In the genomic region with DNA sequence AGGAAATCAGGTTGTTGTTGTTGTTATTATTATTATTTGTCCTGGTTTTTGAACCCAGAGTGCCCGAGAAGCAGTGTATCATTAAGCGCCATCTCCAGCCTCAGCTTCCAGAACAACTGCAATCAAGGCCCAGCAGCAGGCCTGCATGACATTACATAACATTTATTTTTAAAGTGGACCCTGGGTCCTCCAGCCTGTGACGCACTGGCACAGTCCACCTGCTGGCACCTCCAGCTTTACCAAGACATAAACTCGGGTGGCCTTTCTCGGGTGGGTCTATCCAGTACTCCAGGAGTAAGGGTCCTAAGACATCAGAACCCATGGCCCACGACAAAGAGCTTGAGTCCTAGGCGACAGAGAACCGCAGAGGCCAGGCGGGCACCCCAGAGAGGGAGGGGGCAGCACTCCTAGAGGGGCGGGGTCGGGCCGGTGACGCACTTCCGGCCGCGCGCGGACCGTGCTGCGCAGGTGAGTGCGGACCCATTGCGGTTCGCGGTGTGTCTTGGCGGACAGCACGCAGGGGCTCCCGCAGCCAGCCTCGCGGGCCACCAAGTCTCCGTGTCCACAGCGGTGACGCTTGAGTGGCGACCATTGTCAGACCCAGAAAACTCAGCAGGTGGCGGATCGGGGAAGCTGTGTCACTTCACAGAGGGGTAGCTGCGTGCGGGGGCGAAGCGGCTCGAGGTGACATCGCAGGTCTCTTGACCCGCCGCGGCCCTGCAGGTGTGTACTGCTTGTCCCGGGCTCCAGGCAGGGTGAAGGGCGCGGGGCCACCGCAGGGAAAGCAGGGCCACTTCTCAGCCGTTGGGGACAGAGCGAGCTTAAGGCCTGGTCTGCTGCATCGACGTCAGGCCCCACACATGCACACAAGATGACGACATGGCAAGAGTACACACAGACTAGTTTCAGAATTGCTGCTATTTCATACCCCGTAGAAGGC, we compare ENCODE assay signal across 8 mouse cellular contexts. TPM values are rescaled to one million over a fixed set of nuclear protein-coding genes. Genes with fewer than 3 reads are reported as not detected.
DNase-seq lines count a peak whose midpoint lies in the region; ATAC-seq and TF ChIP-seq lines count a peak whose summit lies in the region.

A gene (plus strand): TSS at position 465 of the 940 bp plus-strand sequence.

- ATAC-seq in embryonic facial prominence, embryonic 12.5 days (ENCODE audit: insufficient number of reproducible peaks, insufficient read depth, low FRiP score, low TSS enrichment): peak; percentile 92
- ATAC-seq in heart, embryonic 11.5 days (replicated peaks; ENCODE audit: insufficient number of reproducible peaks, low FRiP score, low TSS enrichment): peak; percentile 80; the same call in 1 of the 2 replicates
- peak; percentile 89 for ATAC-seq in kidney, embryonic 14.5 days (ENCODE audit: low FRiP score, low TSS enrichment)
- ATAC-seq in limb, embryonic 15.5 days (ENCODE audit: insufficient number of reproducible peaks, low FRiP score, low TSS enrichment, low read depth): peak; percentile 74; the same call in 1 of the 2 replicates
- ATAC-seq in midbrain, embryonic 16.5 days: peak; percentile 97
- peak; percentile 93 for ATAC-seq in stomach, embryonic 14.5 days (ENCODE audit: insufficient number of reproducible peaks, insufficient read depth, low FRiP score, low read depth)

- no peak for TF ChIP-seq CTCF in thymus, adult 2 months (IDR thresholded peaks at IDR 0.05; ENCODE audit: borderline replicate concordance, control insufficient read depth, extremely low read depth, insufficient read depth, low read length, poor library complexity)

- no peaks in the 10 kb centered on the region for H3K36me3 ChIP-seq in thymus, adult 2 months (ENCODE audit: control insufficient read depth, insufficient read depth, low read length)
- H3K36me3 ChIP-seq in embryonic facial prominence, embryonic 12.5 days: peaks cover 7% of the 10 kb centered on the region; the same call in 1 of the 2 replicates
- H3K36me3 ChIP-seq in heart, embryonic 11.5 days (ENCODE audit: control insufficient read depth, insufficient read depth, low read length): no peaks in the 10 kb centered on the region
- H3K36me3 ChIP-seq in kidney, embryonic 14.5 days (ENCODE audit: control insufficient read depth, insufficient read depth, low read length): no peaks in the 10 kb centered on the region; the same call in 1 of the 2 replicates
- peaks cover 18% of the 10 kb centered on the region for H3K36me3 ChIP-seq in limb, embryonic 15.5 days
- H3K36me3 ChIP-seq in midbrain, embryonic 16.5 days (ENCODE audit: control insufficient read depth, insufficient read depth, low read length): peaks cover 6% of the 10 kb centered on the region; the same call in 1 of the 2 replicates
- H3K36me3 ChIP-seq in stomach, embryonic 14.5 days (ENCODE audit: control insufficient read depth, insufficient read depth, low read length): no peaks in the 10 kb centered on the region

- peak within 1 kb of the TSS; percentile 85 for H3K4me2 ChIP-seq in embryonic facial prominence, embryonic 12.5 days (replicated peaks)
- peak within 1 kb of the TSS; percentile 90 for H3K4me2 ChIP-seq in heart, embryonic 11.5 days
- H3K4me2 ChIP-seq in kidney, embryonic 14.5 days (replicated peaks; ENCODE audit: low read depth, low read length): peak within 1 kb of the TSS; percentile 90
- H3K4me2 ChIP-seq in limb, embryonic 15.5 days: peak within 1 kb of the TSS; percentile 90
- H3K4me2 ChIP-seq in midbrain, embryonic 16.5 days (ENCODE audit: low read length): peak within 1 kb of the TSS; percentile 88
- H3K4me2 ChIP-seq in stomach, embryonic 14.5 days (replicated peaks; ENCODE audit: low read depth, low read length): peak within 1 kb of the TSS; percentile 92

- peak; percentile 19; the same call in 1 of the 2 replicates for TF ChIP-seq POLR2A in thymus, adult 2 months (IDR thresholded peaks at IDR 0.05; ENCODE audit: control insufficient read depth, extremely low read depth, insufficient read depth, low read length, poor library complexity)

- H3K4me3 ChIP-seq in thymus, adult 2 months (ENCODE audit: control insufficient read depth, insufficient read depth, low read length): peak within 1 kb of the TSS; percentile 51
- peak within 1 kb of the TSS; percentile 78 for H3K4me3 ChIP-seq in embryonic facial prominence, embryonic 12.5 days
- H3K4me3 ChIP-seq in heart, embryonic 11.5 days (ENCODE audit: low read depth, low read length): peak within 1 kb of the TSS; percentile 76
- H3K4me3 ChIP-seq in kidney, embryonic 14.5 days (ENCODE audit: low read length): peak within 1 kb of the TSS; percentile 67
- H3K4me3 ChIP-seq in limb, embryonic 15.5 days: peak within 1 kb of the TSS; percentile 69
- peak within 1 kb of the TSS; percentile 56 for H3K4me3 ChIP-seq in midbrain, embryonic 16.5 days (ENCODE audit: low read depth, low read length)
- peak within 1 kb of the TSS; percentile 60 for H3K4me3 ChIP-seq in stomach, embryonic 14.5 days (ENCODE audit: low read depth, low read length)

- DNase-seq in thymus, adult 2 months: peak; percentile 40
- DNase-seq in thymus, adult 18-20 months: no peak

- peaks cover 8% of the 10 kb centered on the region; the same call in 1 of the 2 replicates for H3K4me1 ChIP-seq in thymus, adult 2 months (replicated peaks; ENCODE audit: control insufficient read depth, insufficient read depth, low read length)
- peaks cover 6% of the 10 kb centered on the region; the same call in 1 of the 2 replicates for H3K4me1 ChIP-seq in embryonic facial prominence, embryonic 12.5 days
- no peaks in the 10 kb centered on the region for H3K4me1 ChIP-seq in heart, embryonic 11.5 days (ENCODE audit: control insufficient read depth, insufficient read depth, low read length)
- no peaks in the 10 kb centered on the region for H3K4me1 ChIP-seq in kidney, embryonic 14.5 days (ENCODE audit: control insufficient read depth, insufficient read depth, low read length)
- H3K4me1 ChIP-seq in limb, embryonic 15.5 days: peaks cover 11% of the 10 kb centered on the region
- peaks cover 18% of the 10 kb centered on the region for H3K4me1 ChIP-seq in midbrain, embryonic 16.5 days (ENCODE audit: control insufficient read depth, insufficient read depth, low read length)
- H3K4me1 ChIP-seq in stomach, embryonic 14.5 days (ENCODE audit: control insufficient read depth, insufficient read depth, low read length): peaks cover 3% of the 10 kb centered on the region; the same call in 1 of the 2 replicates

- WGBS in thymus, adult 2 months: 13% methylated on average over 54 of the region's 54 CpGs
- WGBS in embryonic facial prominence, embryonic 12.5 days: 6% methylated on average over 54 of the region's 54 CpGs
- WGBS in heart, embryonic 11.5 days (ENCODE audit: insufficient replicate concordance): 6% methylated on average over 54 of the region's 54 CpGs
- 9% methylated on average over 53 of the region's 54 CpGs for WGBS in kidney, embryonic 14.5 days
- WGBS in limb, embryonic 15.5 days: 7% methylated on average over 51 of the region's 54 CpGs
- 6% methylated on average over 52 of the region's 54 CpGs for WGBS in midbrain, embryonic 16.5 days
- WGBS in stomach, embryonic 14.5 days: 6% methylated on average over 54 of the region's 54 CpGs

- H3K27ac ChIP-seq in thymus, adult 2 months (ENCODE audit: control insufficient read depth, insufficient read depth, low read length): no peak within 1 kb of the TSS
- H3K27ac ChIP-seq in embryonic facial prominence, embryonic 12.5 days: no peak within 1 kb of the TSS
- no peak within 1 kb of the TSS for H3K27ac ChIP-seq in heart, embryonic 11.5 days (ENCODE audit: low read depth, low read length)
- H3K27ac ChIP-seq in kidney, embryonic 14.5 days (ENCODE audit: low read depth, low read length): no peak within 1 kb of the TSS
- no peak within 1 kb of the TSS for H3K27ac ChIP-seq in limb, embryonic 15.5 days
- H3K27ac ChIP-seq in midbrain, embryonic 16.5 days (ENCODE audit: low read length): peak within 1 kb of the TSS; percentile 59
- no peak within 1 kb of the TSS for H3K27ac ChIP-seq in stomach, embryonic 14.5 days (ENCODE audit: low read length)

- no peaks in the 10 kb centered on the region; the same call in 1 of the 2 replicates for H3K27me3 ChIP-seq in thymus, adult 2 months (ENCODE audit: control insufficient read depth, insufficient read depth, low read length)
- no peaks in the 10 kb centered on the region for H3K27me3 ChIP-seq in embryonic facial prominence, embryonic 12.5 days
- no peaks in the 10 kb centered on the region for H3K27me3 ChIP-seq in heart, embryonic 11.5 days (ENCODE audit: control insufficient read depth, insufficient read depth, low read length)
- no peaks in the 10 kb centered on the region for H3K27me3 ChIP-seq in kidney, embryonic 14.5 days (ENCODE audit: control insufficient read depth, insufficient read depth, low read length)
- no peaks in the 10 kb centered on the region; the same call in 1 of the 2 replicates for H3K27me3 ChIP-seq in limb, embryonic 15.5 days
- H3K27me3 ChIP-seq in midbrain, embryonic 16.5 days (ENCODE audit: control insufficient read depth, insufficient read depth, low read depth, low read length): no peaks in the 10 kb centered on the region
- H3K27me3 ChIP-seq in stomach, embryonic 14.5 days (ENCODE audit: control insufficient read depth, insufficient read depth, low read length): no peaks in the 10 kb centered on the region

- H3K9me3 ChIP-seq in embryonic facial prominence, embryonic 12.5 days: no peaks in the 10 kb centered on the region
- no peaks in the 10 kb centered on the region for H3K9me3 ChIP-seq in heart, embryonic 11.5 days (replicated peaks; ENCODE audit: control insufficient read depth, low read length)
- no peaks in the 10 kb centered on the region for H3K9me3 ChIP-seq in kidney, embryonic 14.5 days (ENCODE audit: control insufficient read depth, low read length)
- H3K9me3 ChIP-seq in limb, embryonic 15.5 days: no peaks in the 10 kb centered on the region
- H3K9me3 ChIP-seq in midbrain, embryonic 16.5 days (replicated peaks; ENCODE audit: control insufficient read depth, low read length, poor library complexity, severe bottlenecking): no peaks in the 10 kb centered on the region
- H3K9me3 ChIP-seq in stomach, embryonic 14.5 days (ENCODE audit: control insufficient read depth, low read depth, low read length): no peaks in the 10 kb centered on the region

- peak within 1 kb of the TSS; percentile 67 for H3K9ac ChIP-seq in embryonic facial prominence, embryonic 12.5 days
- H3K9ac ChIP-seq in heart, embryonic 11.5 days (ENCODE audit: low read depth, low read length): peak within 1 kb of the TSS; percentile 74
- H3K9ac ChIP-seq in kidney, embryonic 14.5 days (ENCODE audit: low read depth, low read length): peak within 1 kb of the TSS; percentile 66
- peak within 1 kb of the TSS; percentile 52 for H3K9ac ChIP-seq in limb, embryonic 15.5 days
- H3K9ac ChIP-seq in midbrain, embryonic 16.5 days (ENCODE audit: low read depth, low read length): peak within 1 kb of the TSS; percentile 72
- H3K9ac ChIP-seq in stomach, embryonic 14.5 days (replicated peaks; ENCODE audit: low read depth, low read length): peak within 1 kb of the TSS; percentile 55

RNA-seq across cellular contexts. Expression of the gene that starts here (rescaled TPM):
- 0.14 and 0.30 TPM in 2 replicates for polyA plus RNA-seq in thymus, adult 2 months (2012; rRNA removed)
- polyA plus RNA-seq in embryonic facial prominence, embryonic 12.5 days (2016; fragmentation: Nextera tagmentation; extraction: Ambion mirVana): 11.2 and 11.8 TPM in 2 replicates
- polyA plus RNA-seq in heart, embryonic 11.5 days (2014; fragmentation: Nextera tagmentation; extraction: Ambion mirVana): 5.4 and 6.0 TPM in 2 replicates
- 6.9 and 7.6 TPM in 2 replicates for polyA plus RNA-seq in kidney, embryonic 14.5 days (2014; fragmentation: Nextera tagmentation; extraction: Ambion mirVana)
- 8.1 and 8.4 TPM in 2 replicates for polyA plus RNA-seq in limb, embryonic 15.5 days (2015; fragmentation: Nextera tagmentation; extraction: Ambion mirVana)
- 23.2 and 24.0 TPM in 2 replicates for polyA plus RNA-seq in midbrain, embryonic 16.5 days (2015; fragmentation: Nextera tagmentation; extraction: Ambion mirVana)
- 9.1 and 9.3 TPM in 2 replicates for polyA plus RNA-seq in stomach, embryonic 14.5 days (2014; fragmentation: Nextera tagmentation; extraction: Ambion mirVana)

Comparison
In these comparisons a context has a peak if more than half of its experiments do, and no peak if none do; other contexts are left out.
1. Peak in DNase-seq and H3K4me3 ChIP-seq in thymus, adult 2 months; RNA of the gene not detected or under 1 TPM.